Mouse (Mus musculus): ENCODE measurements around the gene Gm10273. TPM values are rescaled to one million over a fixed set of nuclear protein-coding genes. Genes with fewer than 3 reads are reported as not detected.
"Not testable (repeated sequence)": the region's sequence is repeated elsewhere in the genome, so short reads cannot be mapped to it uniquely, and the experiment has no call there.

Gene Gm10273
- 14.7 and 16.1 TPM in 2 replicates for polyA plus RNA-seq (2016; fragmentation: Nextera tagmentation; extraction: Ambion mirVana)

GRCm38 (mm10) chr10:59395461-59395860 lies at the start of gene Gm10273:
TSS of gene Gm10273 (plus strand) at chr10:59395632.
- WGBS, result 89% methylated on average over 12 of the region's 25 CpGs
- H3K36me3 ChIP-seq; H3K27ac ChIP-seq; H3K4me3 ChIP-seq; H3K4me1 ChIP-seq; H3K9me3 ChIP-seq (replicated peaks); DNase-seq (ENCODE audit: low spot score); H3K27me3 ChIP-seq (ENCODE audit: low read depth, poor library complexity, severe bottlenecking): not testable (repeated sequence)

GRCm38 (mm10) chr10:59346560-59346959 lies 48.9 kb upstream of the Gm10273 start:
- Histone ChIP-seq H3K36me3 (peaks cover 92% of the 10 kb centered on the region), H3K4me1 (no peaks in the 10 kb centered on the region), H3K4me3 (no peak overlapping the region), H3K27me3 (ENCODE audit: low read depth, poor library complexity, severe bottlenecking) (no peaks in the 10 kb centered on the region), H3K9me3 (replicated peaks) (no peaks in the 10 kb centered on the region), H3K27ac (no peak overlapping the region)
- 94% methylated on average over 2 of the region's 2 CpGs for WGBS
- DNase-seq (ENCODE audit: low spot score), result no peak

GRCm38 (mm10) chr10:59348200-59348599 lies 47.2 kb upstream of the Gm10273 start:
- no peaks in the 10 kb centered on the region for H3K9me3 ChIP-seq (replicated peaks)
- peaks cover 96% of the 10 kb centered on the region for H3K36me3 ChIP-seq
- no peaks in the 10 kb centered on the region for H3K4me1 ChIP-seq
- H3K4me3 ChIP-seq, result no peak overlapping the region
- 93% methylated on average over 9 of the region's 9 CpGs for WGBS
- no peak for DNase-seq (ENCODE audit: low spot score)
- H3K27ac ChIP-seq, result no peak overlapping the region
- no peaks in the 10 kb centered on the region for H3K27me3 ChIP-seq (ENCODE audit: low read depth, poor library complexity, severe bottlenecking)

GRCm38 (mm10) chr10:59349536-59349935 lies 45.9 kb upstream of the Gm10273 start:
- Histone ChIP-seq H3K27ac (no peak overlapping the region), H3K9me3 (replicated peaks) (no peaks in the 10 kb centered on the region), H3K36me3 (peaks cover 95% of the 10 kb centered on the region), H3K27me3 (ENCODE audit: low read depth, poor library complexity, severe bottlenecking) (no peaks in the 10 kb centered on the region), H3K4me3 (no peak overlapping the region), H3K4me1 (no peaks in the 10 kb centered on the region)
- no peak for DNase-seq (ENCODE audit: low spot score)
- WGBS, result 97% methylated on average over 2 of the region's 2 CpGs

GRCm38 (mm10) chr10:59353065-59353464 lies 42.4 kb upstream of the Gm10273 start:
- Histone ChIP-seq H3K9me3 (replicated peaks) (no peaks in the 10 kb centered on the region), H3K4me3 (no peak overlapping the region), H3K4me1 (no peaks in the 10 kb centered on the region), H3K36me3 (peaks cover 90% of the 10 kb centered on the region), H3K27me3 (ENCODE audit: low read depth, poor library complexity, severe bottlenecking) (no peaks in the 10 kb centered on the region), H3K27ac (no peak overlapping the region)
- WGBS, result 82% methylated on average over 1 of the region's 1 CpGs
- no peak for DNase-seq (ENCODE audit: low spot score)

- H3K36me3 ChIP-seq, result peaks cover 89% of the 10 kb centered on the region
- H3K4me1 ChIP-seq, result no peaks in the 10 kb centered on the region
- H3K27me3 ChIP-seq (ENCODE audit: low read depth, poor library complexity, severe bottlenecking), result no peaks in the 10 kb centered on the region
- DNase-seq (ENCODE audit: low spot score), result no peak
- no peak overlapping the region for H3K4me3 ChIP-seq
- H3K9me3 ChIP-seq (replicated peaks), result no peaks in the 10 kb centered on the region
- no peak overlapping the region for H3K27ac ChIP-seq
- 95% methylated on average over 12 of the region's 12 CpGs for WGBS
These were observed 41.3 kb upstream of the Gm10273 start for GRCm38 (mm10) chr10:59354120-59354519.

- 69% methylated on average over 8 of the region's 8 CpGs for WGBS
- no peaks in the 10 kb centered on the region for H3K27me3 ChIP-seq (ENCODE audit: low read depth, poor library complexity, severe bottlenecking)
- H3K4me3 ChIP-seq, result no peak overlapping the region
- H3K27ac ChIP-seq, result no peak overlapping the region
- no peaks in the 10 kb centered on the region for H3K4me1 ChIP-seq
- H3K36me3 ChIP-seq, result peaks cover 91% of the 10 kb centered on the region
- DNase-seq (ENCODE audit: low spot score), result no peak
- no peaks in the 10 kb centered on the region for H3K9me3 ChIP-seq (replicated peaks)
These were observed 40.4 kb upstream of the Gm10273 start for GRCm38 (mm10) chr10:59355020-59355419.

GRCm38 (mm10) chr10:59358744-59359143 lies 36.7 kb upstream of the Gm10273 start:
- Histone ChIP-seq H3K27me3 (ENCODE audit: low read depth, poor library complexity, severe bottlenecking) (no peaks in the 10 kb centered on the region), H3K4me3 (no peak overlapping the region), H3K4me1 (no peaks in the 10 kb centered on the region), H3K36me3 (peaks cover 92% of the 10 kb centered on the region), H3K9me3 (replicated peaks) (no peaks in the 10 kb centered on the region), H3K27ac (no peak overlapping the region)
- no peak for DNase-seq (ENCODE audit: low spot score)
- WGBS, result 91% methylated on average over 4 of the region's 4 CpGs

GRCm38 (mm10) chr10:59363208-59363607 lies 32.2 kb upstream of the Gm10273 start:
- Histone ChIP-seq H3K27me3 (ENCODE audit: low read depth, poor library complexity, severe bottlenecking) (no peaks in the 10 kb centered on the region), H3K9me3 (replicated peaks) (no peaks in the 10 kb centered on the region), H3K4me3 (no peak overlapping the region), H3K4me1 (no peaks in the 10 kb centered on the region), H3K36me3 (peaks cover 98% of the 10 kb centered on the region), H3K27ac (no peak overlapping the region)
- WGBS, result 90% methylated on average over 2 of the region's 2 CpGs
- DNase-seq (ENCODE audit: low spot score), result no peak

- DNase-seq (ENCODE audit: low spot score), result no peak
- Histone ChIP-seq H3K4me1 (no peaks in the 10 kb centered on the region), H3K9me3 (replicated peaks) (no peaks in the 10 kb centered on the region), H3K36me3 (peaks cover 99% of the 10 kb centered on the region), H3K4me3 (no peak overlapping the region), H3K27ac (no peak overlapping the region), H3K27me3 (ENCODE audit: low read depth, poor library complexity, severe bottlenecking) (no peaks in the 10 kb centered on the region)
- 95% methylated on average over 3 of the region's 3 CpGs for WGBS
These were observed 30.9 kb upstream of the Gm10273 start for GRCm38 (mm10) chr10:59364551-59364950.

GRCm38 (mm10) chr10:59365804-59366589 lies 29.4 kb upstream of the Gm10273 start:
- Histone ChIP-seq H3K27ac (no peak overlapping the region), H3K27me3 (ENCODE audit: low read depth, poor library complexity, severe bottlenecking) (no peaks in the 10 kb centered on the region), H3K36me3 (peaks cover 99% of the 10 kb centered on the region), H3K4me1 (no peaks in the 10 kb centered on the region), H3K4me3 (no peak overlapping the region), H3K9me3 (replicated peaks) (no peaks in the 10 kb centered on the region)
- no peak for DNase-seq (ENCODE audit: low spot score)
- 87% methylated on average over 5 of the region's 5 CpGs for WGBS

- no peaks in the 10 kb centered on the region for H3K4me1 ChIP-seq
- H3K4me3 ChIP-seq, result no peak overlapping the region
- DNase-seq (ENCODE audit: low spot score), result no peak
- H3K9me3 ChIP-seq (replicated peaks), result no peaks in the 10 kb centered on the region
- no peak overlapping the region for H3K27ac ChIP-seq
- peaks cover 98% of the 10 kb centered on the region for H3K36me3 ChIP-seq
- no peaks in the 10 kb centered on the region for H3K27me3 ChIP-seq (ENCODE audit: low read depth, poor library complexity, severe bottlenecking)
- WGBS, result 95% methylated on average over 4 of the region's 4 CpGs
These were observed 28.7 kb upstream of the Gm10273 start for GRCm38 (mm10) chr10:59366746-59367145.

- Histone ChIP-seq H3K27ac (no peak overlapping the region), H3K4me3 (no peak overlapping the region), H3K27me3 (ENCODE audit: low read depth, poor library complexity, severe bottlenecking) (no peaks in the 10 kb centered on the region), H3K4me1 (no peaks in the 10 kb centered on the region), H3K9me3 (replicated peaks) (no peaks in the 10 kb centered on the region), H3K36me3 (peaks cover 98% of the 10 kb centered on the region)
- no peak for DNase-seq (ENCODE audit: low spot score)
- WGBS, result 92% methylated on average over 4 of the region's 4 CpGs
These were observed 28.2 kb upstream of the Gm10273 start for GRCm38 (mm10) chr10:59367206-59367605.

- H3K27ac ChIP-seq, result no peak overlapping the region
- 90% methylated on average over 8 of the region's 8 CpGs for WGBS
- H3K36me3 ChIP-seq, result peaks cover 98% of the 10 kb centered on the region
- no peak overlapping the region for H3K4me3 ChIP-seq
- H3K4me1 ChIP-seq, result no peaks in the 10 kb centered on the region
- H3K9me3 ChIP-seq (replicated peaks), result no peaks in the 10 kb centered on the region
- no peaks in the 10 kb centered on the region for H3K27me3 ChIP-seq (ENCODE audit: low read depth, poor library complexity, severe bottlenecking)
- no peak for DNase-seq (ENCODE audit: low spot score)
These were observed 26.7 kb upstream of the Gm10273 start for GRCm38 (mm10) chr10:59368729-59369128.
